Mouse (Mus musculus) megakaryocyte progenitor cell, adult 5-6 weeks (primary cell): ENCODE results near the gene Mthfd1l. TPM values are rescaled to one million over a fixed set of nuclear protein-coding genes. Genes with fewer than 3 reads are reported as not detected.

Experiments used
- ATAC-seq: replicated peaks from 2 replicates; pipeline ENCODE4 v1.8.0; 2016; ENCODE audit warnings: mild to moderate bottlenecking, moderate TSS enrichment, inconsistent platforms; ENCODE audit not compliant: poor library complexity
- total RNA-seq, 2 experiments: library from RNA; stranded (forward) in 1 of 2; stranded (reverse) in 1 of 2; fragments of 157-497, 149-512 nt in 1 of 2; fragments of 200-1000 nt in 1 of 2; gene quantifications; 2 replicates each; pipeline versions ENCODE4 v1.2.3 to v1.2.4; 2015 to 2017

The Mthfd1l gene
- total RNA-seq, 2 experiments from 2014 or later = 39.4 to 99.8 TPM

GRCm38 (mm10) chr10:3976623-3977010, 3.7 kb downstream of the Mthfd1l start:
- ATAC-seq = no peak

GRCm38 (mm10) chr10:3978326-3978725, 5.4 kb downstream of the Mthfd1l start:
- no peak for ATAC-seq

GRCm38 (mm10) chr10:3978792-3979488, 6.0 kb downstream of the Mthfd1l start:
- ATAC-seq = no peak

- ATAC-seq = no peak
Measured at GRCm38 (mm10) chr10:3980231-3980630, 7.3 kb downstream of the Mthfd1l start.

- ATAC-seq = no peak
Measured at GRCm38 (mm10) chr10:3990295-3990883, 17.5 kb downstream of the Mthfd1l start.

GRCm38 (mm10) chr10:3993365-3994102, 20.6 kb downstream of the Mthfd1l start:
- peak; percentile 84 for ATAC-seq

- no peak for ATAC-seq
Measured at GRCm38 (mm10) chr10:3995277-3995676, 22.4 kb downstream of the Mthfd1l start.

GRCm38 (mm10) chr10:3996170-3996876, 23.4 kb downstream of the Mthfd1l start:
- peak; percentile 70 for ATAC-seq

- no peak for ATAC-seq
Measured at GRCm38 (mm10) chr10:3997851-3998426, 25.0 kb downstream of the Mthfd1l start.

- peak; percentile 48 for ATAC-seq
Measured at GRCm38 (mm10) chr10:4002711-4003110, 29.8 kb downstream of the Mthfd1l start.

GRCm38 (mm10) chr10:4005191-4005590, 32.3 kb downstream of the Mthfd1l start:
- ATAC-seq = no peak

GRCm38 (mm10) chr10:4006296-4007015, 33.5 kb downstream of the Mthfd1l start:
- no peak for ATAC-seq

- ATAC-seq = no peak
Measured at GRCm38 (mm10) chr10:4022628-4023303, 49.8 kb downstream of the Mthfd1l start.

- ATAC-seq = no peak
Measured at GRCm38 (mm10) chr10:4026616-4027015, 53.7 kb downstream of the Mthfd1l start.

GRCm38 (mm10) chr10:4027466-4027865, 54.5 kb downstream of the Mthfd1l start:
- ATAC-seq = no peak

GRCm38 (mm10) chr10:4028851-4029442, 56.0 kb downstream of the Mthfd1l start:
- no peak for ATAC-seq

- ATAC-seq = no peak
Measured at GRCm38 (mm10) chr10:4033761-4034160, 60.8 kb downstream of the Mthfd1l start.

GRCm38 (mm10) chr10:4036476-4036875, 63.6 kb downstream of the Mthfd1l start:
- ATAC-seq = no peak

- no peak for ATAC-seq
Measured at GRCm38 (mm10) chr10:4037066-4037465, 64.1 kb downstream of the Mthfd1l start.
